Mouse (Mus musculus) intestine, embryonic 14.5 days (tissue): ENCODE data around the gene Melk. TPM values are rescaled to one million over a fixed set of nuclear protein-coding genes. Genes with fewer than 3 reads are reported as not detected.
A peak's percentile ranks its signal among the peaks of the same experiment; 100 is the strongest.

Experiments
- ATAC-seq: fragments of 200-750 bp; cut with Nextera tagmentation; replicated peaks from 2 replicates; pipeline ENCODE4 v1.8.0; 2017; ENCODE audit warnings: low read depth, moderate number of reproducible peaks, moderate TSS enrichment, moderate library complexity; ENCODE audit not compliant: low FRiP score, low TSS enrichment
- DNase-seq: peaks from one replicate; pipeline ENCODE4 v3.0.0-alpha.2; 2018; ENCODE audit warnings: low spot score
- H3K27ac ChIP-seq: fragments of 300-500 bp; sonication (generic); 2 replicates; pipeline ENCODE4 v1.5.1; 2014; ENCODE audit warnings: low read depth, mild to moderate bottlenecking, control low read depth
- H3K27me3 ChIP-seq: fragments of 300-500 bp; sonication (generic); replicated peaks from 2 replicates; pipeline ENCODE4 v1.6.1; 2014; ENCODE audit warnings: low read length, control low read depth; ENCODE audit not compliant: control insufficient read depth, insufficient read depth
- H3K36me3 ChIP-seq: fragments of 300-500 bp; sonication (generic); 2 replicates; pipeline ENCODE4 v1.6.1; 2014; ENCODE audit warnings: low read length, control low read depth; ENCODE audit not compliant: control insufficient read depth, insufficient read depth
- H3K4me1 ChIP-seq: fragments of 300-500 bp; sonication (generic); replicated peaks from 2 replicates; pipeline ENCODE4 v1.6.1; 2014; ENCODE audit warnings: low read length, control low read depth, mixed read lengths; ENCODE audit not compliant: control insufficient read depth, insufficient read depth
- H3K4me2 ChIP-seq: fragments of 300-500 bp; sonication (generic); 2 replicates; pipeline ENCODE4 v1.6.1; 2014; ENCODE audit warnings: low read length
- H3K4me3 ChIP-seq: fragments of 300-500 bp; sonication (generic); 2 replicates; pipeline ENCODE4 v1.5.1; 2014; ENCODE audit warnings: low read depth, low read length, control low read depth, mixed read lengths
- H3K9ac ChIP-seq: fragments of 300-500 bp; sonication (generic); 2 replicates; pipeline ENCODE4 v1.6.1; 2014; ENCODE audit warnings: mild to moderate bottlenecking, low read length
- H3K9me3 ChIP-seq: fragments of 300-500 bp; sonication (generic); 2 replicates; pipeline ENCODE4 v1.6.1; 2016; ENCODE audit warnings: low read length, control low read depth; ENCODE audit not compliant: control insufficient read depth
- WGBS: fragments of 180-500 bp; shearing (Covaris S2); extraction: QIAGEN DNeasy Blood & Tissue Kit; methylation state at CpG from one replicate; pipeline ENCODE4 v1.1.7; 2014; 5-methylcytosine and 5-hydroxymethylcytosine counted together
- polyA plus RNA-seq: library from polyadenylated mRNA; unstranded; fragments of >200 nt; fragmentation: Nextera tagmentation; extraction: Ambion mirVana; gene quantifications from 2 replicates; pipeline ENCODE4 v1.2.1, GENCODE M21; 2014

Gene Melk
- polyA plus RNA-seq, 1 experiment from 2014 or later: 43.1 TPM

- no peaks in the 10 kb centered on the region for H3K4me1 ChIP-seq
- ATAC-seq (no peak), DNase-seq (no peak)
- 83% methylated on average over 6 of the region's 6 CpGs for WGBS
- no peaks in the 10 kb centered on the region for H3K36me3 ChIP-seq
- no peak overlapping the region for H3K4me2 ChIP-seq
- no peak overlapping the region for H3K9ac ChIP-seq
- H3K9me3 ChIP-seq: no peaks in the 10 kb centered on the region
- H3K27me3 ChIP-seq: no peaks in the 10 kb centered on the region
- H3K27ac ChIP-seq: no peak overlapping the region
- H3K4me3 ChIP-seq: no peak overlapping the region
These were observed 33.2 kb upstream of the Melk start for GRCm38 (mm10) chr4:44267437-44267836.

GRCm38 (mm10) chr4:44269376-44269817, 31.3 kb upstream of the Melk start:
- H3K4me2 ChIP-seq: no peak overlapping the region
- ATAC-seq (no peak), DNase-seq (no peak)
- H3K4me3 ChIP-seq: no peak overlapping the region
- H3K36me3 ChIP-seq: no peaks in the 10 kb centered on the region
- H3K9ac ChIP-seq: no peak overlapping the region
- no peaks in the 10 kb centered on the region for H3K4me1 ChIP-seq
- no peaks in the 10 kb centered on the region for H3K9me3 ChIP-seq
- no peak overlapping the region for H3K27ac ChIP-seq
- 93% methylated on average over 14 of the region's 14 CpGs for WGBS
- no peaks in the 10 kb centered on the region for H3K27me3 ChIP-seq

GRCm38 (mm10) chr4:44271134-44271533, 29.5 kb upstream of the Melk start:
- ATAC-seq (no peak), DNase-seq (no peak)
- Histone ChIP-seq H3K9ac (no peak overlapping the region), H3K36me3 (no peaks in the 10 kb centered on the region), H3K4me3 (no peak overlapping the region), H3K27me3 (no peaks in the 10 kb centered on the region), H3K9me3 (no peaks in the 10 kb centered on the region), H3K4me1 (no peaks in the 10 kb centered on the region), H3K27ac (no peak overlapping the region), H3K4me2 (no peak overlapping the region)
- WGBS: 65% methylated on average over 5 of the region's 5 CpGs

- Histone ChIP-seq H3K36me3 (no peaks in the 10 kb centered on the region), H3K9ac (no peak overlapping the region), H3K4me2 (no peak overlapping the region), H3K4me1 (no peaks in the 10 kb centered on the region), H3K27ac (no peak overlapping the region), H3K27me3 (no peaks in the 10 kb centered on the region), H3K4me3 (no peak overlapping the region), H3K9me3 (no peaks in the 10 kb centered on the region)
- no peak for DNase-seq
- WGBS: 83% methylated on average over 7 of the region's 7 CpGs
- no peak for ATAC-seq
These were observed 18.9 kb upstream of the Melk start for GRCm38 (mm10) chr4:44281597-44282265.

- H3K9me3 ChIP-seq: no peaks in the 10 kb centered on the region
- 9% methylated on average over 7 of the region's 7 CpGs for WGBS
- DNase-seq (peak; percentile 65), ATAC-seq (0 out of 2 replicates have a peak, but pooled peaks have one; percentile 71)
- H3K27me3 ChIP-seq: no peaks in the 10 kb centered on the region
- H3K36me3 ChIP-seq: no peaks in the 10 kb centered on the region
- no peak overlapping the region for H3K4me2 ChIP-seq
- no peak overlapping the region for H3K4me3 ChIP-seq
- H3K9ac ChIP-seq: no peak overlapping the region
- H3K27ac ChIP-seq: no peak overlapping the region
- H3K4me1 ChIP-seq: no peaks in the 10 kb centered on the region
These were observed 8.1 kb upstream of the Melk start for GRCm38 (mm10) chr4:44292534-44292933.

- H3K27ac ChIP-seq: no peak overlapping the region
- no peaks in the 10 kb centered on the region for H3K27me3 ChIP-seq
- no peak overlapping the region for H3K9ac ChIP-seq
- H3K9me3 ChIP-seq: no peaks in the 10 kb centered on the region
- WGBS: 53% methylated on average over 1 of the region's 1 CpGs
- no peak overlapping the region for H3K4me2 ChIP-seq
- H3K4me3 ChIP-seq: no peak overlapping the region
- ATAC-seq (no peak), DNase-seq (no peak)
- H3K4me1 ChIP-seq: no peaks in the 10 kb centered on the region
- no peaks in the 10 kb centered on the region for H3K36me3 ChIP-seq
These were observed 4.8 kb upstream of the Melk start for GRCm38 (mm10) chr4:44295837-44296236.

GRCm38 (mm10) chr4:44306585-44306984, 5.9 kb downstream of the Melk start:
- no peak overlapping the region for H3K4me3 ChIP-seq
- H3K36me3 ChIP-seq: peaks cover 45% of the 10 kb centered on the region
- H3K27ac ChIP-seq: no peak overlapping the region
- WGBS: 80% methylated on average over 7 of the region's 7 CpGs
- no peaks in the 10 kb centered on the region for H3K27me3 ChIP-seq
- ATAC-seq (no peak), DNase-seq (no peak)
- no peak overlapping the region for H3K4me2 ChIP-seq
- no peak overlapping the region for H3K9ac ChIP-seq
- H3K9me3 ChIP-seq: no peaks in the 10 kb centered on the region
- peaks cover 6% of the 10 kb centered on the region for H3K4me1 ChIP-seq

GRCm38 (mm10) chr4:44310429-44310828, 9.8 kb downstream of the Melk start:
- H3K4me2 ChIP-seq: no peak overlapping the region
- no peak for ATAC-seq
- no peak for DNase-seq
- no peak overlapping the region for H3K27ac ChIP-seq
- no peak overlapping the region for H3K9ac ChIP-seq
- no peak overlapping the region for H3K4me3 ChIP-seq
- H3K4me1 ChIP-seq: no peaks in the 10 kb centered on the region
- 86% methylated on average over 4 of the region's 4 CpGs for WGBS
- H3K36me3 ChIP-seq: peaks cover 59% of the 10 kb centered on the region
- no peaks in the 10 kb centered on the region for H3K27me3 ChIP-seq
- H3K9me3 ChIP-seq: no peaks in the 10 kb centered on the region

GRCm38 (mm10) chr4:44310911-44311310, 10.2 kb downstream of the Melk start:
- Histone ChIP-seq H3K4me2 (no peak overlapping the region), H3K9me3 (no peaks in the 10 kb centered on the region), H3K9ac (no peak overlapping the region), H3K4me3 (no peak overlapping the region), H3K4me1 (no peaks in the 10 kb centered on the region), H3K27ac (no peak overlapping the region), H3K27me3 (no peaks in the 10 kb centered on the region), H3K36me3 (peaks cover 55% of the 10 kb centered on the region)
- DNase-seq (no peak), ATAC-seq (no peak)
- 88% methylated on average over 4 of the region's 4 CpGs for WGBS
